Mouse (Mus musculus): Measurements from ENCODE around the gene Car5b.

- no peak for TF ChIP-seq MXI1 (IDR thresholded peaks at IDR 0.05; ENCODE audit: low read depth, low read length)
- TF ChIP-seq POLR2A (IDR thresholded peaks at IDR 0.05; ENCODE audit: control insufficient read depth in 1 of 2, insufficient read depth in 1 of 2, low read depth in 1 of 2, low read length in 2 of 2, poor library complexity in 1 of 2), result no peak
- TF ChIP-seq MAFK (IDR thresholded peaks at IDR 0.05; ENCODE audit: borderline replicate concordance, low read depth, low read length), result no peak
- no peak for TF ChIP-seq GATA1 (IDR thresholded peaks at IDR 0.05; ENCODE audit: low read depth, low read length)
- TF ChIP-seq CHD2 (IDR thresholded peaks at IDR 0.05; ENCODE audit: low read length), result no peak
- TF ChIP-seq HCFC1 (IDR thresholded peaks at IDR 0.05; ENCODE audit: low read depth, low read length), result no peak
Observed at GRCm38 (mm10) chrX:164014956-164015355, 12.8 kb downstream of the Car5b start.
